Mouse (Mus musculus) NIH3T3 (cell line): ENCODE measurements around the gene Fpgs.

Experiments used
- DNase-seq: peaks from one replicate; pipeline ENCODE4 v3.0.0-alpha.2; 2012; ENCODE audit warnings: low read depth

Fpgs gene

DNA sequence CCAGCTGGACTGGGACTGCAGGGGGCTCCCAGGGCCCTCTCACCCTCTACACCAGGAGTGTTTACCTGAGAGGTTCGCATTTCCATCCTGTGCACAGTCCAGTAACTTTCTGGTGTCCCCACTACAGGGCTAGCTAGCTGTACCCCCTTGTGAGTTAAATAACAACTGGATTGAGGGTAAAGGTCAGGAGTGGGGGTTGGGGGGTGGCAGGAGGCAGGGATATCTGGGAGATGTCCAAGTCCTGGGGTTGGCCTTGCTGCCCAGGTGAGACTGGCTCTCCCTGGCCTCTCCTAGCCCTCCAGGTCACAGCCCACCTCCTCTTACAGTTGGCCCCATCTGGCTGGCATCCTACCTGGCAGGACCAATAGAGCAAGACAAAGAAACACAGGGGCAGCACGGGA, at the start of gene Fpgs:
Fpgs (minus strand) TSS at position 125 of the 401 bp plus-strand sequence.
- DNase-seq: no peak

DNA sequence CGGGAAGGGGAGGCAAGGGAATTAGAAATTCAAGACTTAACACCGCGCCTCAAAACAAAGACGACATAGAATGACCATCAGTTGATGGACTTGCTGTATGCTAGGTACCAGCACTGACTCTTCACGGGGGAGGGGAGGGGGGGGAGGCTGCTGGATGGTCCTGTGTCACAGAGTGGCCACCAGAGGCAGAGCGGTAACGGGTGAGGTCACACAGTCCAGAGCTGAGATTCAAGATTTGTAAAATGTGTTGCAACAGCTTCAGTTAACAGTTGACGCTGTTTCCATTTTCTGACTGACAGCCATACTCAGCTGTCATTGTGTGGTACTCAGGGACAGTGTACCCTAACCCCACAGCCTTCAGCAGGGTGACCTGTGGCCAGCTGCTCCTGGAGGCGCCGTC, 48.2 kb upstream of the Fpgs start:
- DNase-seq: no peak

DNA sequence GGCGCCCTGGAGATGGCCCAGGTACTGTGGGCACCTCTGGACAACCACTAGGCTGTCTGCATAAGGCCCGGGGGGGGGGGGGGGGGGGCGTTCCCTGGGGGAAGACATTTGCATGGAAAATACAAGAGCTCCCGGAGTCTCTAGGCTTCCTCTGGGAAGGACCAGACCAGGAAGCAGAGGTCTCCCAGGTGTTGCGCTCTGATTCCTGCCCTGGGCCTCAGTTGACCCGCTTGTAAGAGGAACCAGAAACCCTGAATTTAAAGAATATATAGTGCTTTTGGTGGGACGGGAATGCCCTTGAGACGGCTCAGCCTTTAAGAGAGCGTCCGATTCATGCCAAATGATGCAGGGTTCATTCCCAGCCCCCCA, 47.7 kb upstream of the Fpgs start:
- no peak for DNase-seq

DNA sequence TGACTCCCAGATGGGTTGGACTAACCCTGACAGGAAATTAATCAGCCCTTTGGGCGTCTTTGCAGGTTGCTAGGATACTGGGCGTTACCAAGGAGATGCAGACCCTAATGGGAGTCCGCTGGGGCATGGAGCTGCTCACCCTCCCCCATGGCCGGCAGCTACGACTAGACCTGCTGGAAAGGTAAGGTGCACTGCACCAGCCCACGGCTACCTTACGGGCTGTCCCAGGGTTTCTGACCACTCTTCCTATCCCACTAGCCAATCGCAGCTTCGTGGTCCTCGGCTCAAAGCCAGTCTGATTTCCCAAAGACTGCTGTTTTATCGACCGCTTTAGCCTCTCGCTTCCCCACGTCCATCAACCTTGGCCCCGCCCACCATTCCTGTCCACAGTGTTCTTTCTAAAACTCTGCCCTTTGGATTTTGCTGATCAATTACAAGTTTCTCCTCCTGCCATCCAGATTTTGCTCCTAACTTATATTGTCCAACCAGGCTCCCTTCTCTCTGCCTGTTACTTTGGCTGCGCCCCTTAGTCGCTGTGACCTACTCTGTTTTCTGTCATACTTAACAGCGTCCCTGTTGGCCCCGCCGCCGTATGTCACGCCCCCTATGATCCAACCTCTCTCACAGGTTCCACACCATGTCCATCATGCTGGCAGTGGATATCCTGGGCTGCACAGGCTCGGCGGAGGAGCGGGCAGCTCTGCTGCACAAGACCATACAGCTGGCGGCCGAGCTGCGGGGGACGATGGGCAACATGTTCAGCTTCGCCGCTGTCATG, 47.1 kb upstream of the Fpgs start:
- DNase-seq: no peak

DNA sequence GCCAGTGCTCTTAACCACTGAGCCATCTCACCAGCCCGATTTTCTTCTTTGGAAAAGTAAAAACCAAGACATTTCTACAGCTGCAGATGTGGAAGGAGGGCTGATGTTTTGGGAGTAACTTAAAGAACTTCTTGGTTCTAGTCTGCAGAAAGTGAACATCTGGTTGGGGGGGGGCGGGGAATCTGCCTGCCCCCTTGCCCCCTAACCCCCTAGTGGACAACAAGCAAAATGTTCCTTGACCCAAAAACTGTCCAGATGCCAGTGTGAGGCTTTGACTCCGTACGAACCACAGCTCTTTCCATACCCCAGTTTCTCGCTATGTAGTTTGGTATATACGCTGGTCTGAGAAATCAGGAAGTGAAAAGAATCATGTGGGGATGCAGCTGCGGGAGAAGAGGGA, 46.3 kb upstream of the Fpgs start:
- no peak for DNase-seq

DNA sequence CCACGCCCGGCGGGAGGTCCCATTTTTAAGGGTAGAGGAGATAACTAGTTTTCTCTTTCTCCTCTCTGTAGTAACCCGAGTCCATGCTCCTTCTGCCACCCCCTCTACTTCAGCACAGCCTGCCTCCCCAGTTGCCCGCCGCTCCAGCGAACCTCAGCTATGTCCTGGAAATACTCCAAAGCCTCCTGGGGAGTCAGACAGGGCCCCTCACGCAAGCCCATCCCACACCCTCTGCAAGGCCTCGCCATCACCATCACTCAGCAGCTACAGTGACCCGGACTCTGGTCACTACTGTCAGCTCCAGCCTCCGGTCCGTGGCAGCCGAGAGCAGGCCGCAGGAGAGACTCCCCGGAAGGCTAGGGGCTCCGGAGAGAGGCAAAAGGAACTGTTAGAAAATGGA, 45.1 kb upstream of the Fpgs start:
- no peak for DNase-seq

DNA sequence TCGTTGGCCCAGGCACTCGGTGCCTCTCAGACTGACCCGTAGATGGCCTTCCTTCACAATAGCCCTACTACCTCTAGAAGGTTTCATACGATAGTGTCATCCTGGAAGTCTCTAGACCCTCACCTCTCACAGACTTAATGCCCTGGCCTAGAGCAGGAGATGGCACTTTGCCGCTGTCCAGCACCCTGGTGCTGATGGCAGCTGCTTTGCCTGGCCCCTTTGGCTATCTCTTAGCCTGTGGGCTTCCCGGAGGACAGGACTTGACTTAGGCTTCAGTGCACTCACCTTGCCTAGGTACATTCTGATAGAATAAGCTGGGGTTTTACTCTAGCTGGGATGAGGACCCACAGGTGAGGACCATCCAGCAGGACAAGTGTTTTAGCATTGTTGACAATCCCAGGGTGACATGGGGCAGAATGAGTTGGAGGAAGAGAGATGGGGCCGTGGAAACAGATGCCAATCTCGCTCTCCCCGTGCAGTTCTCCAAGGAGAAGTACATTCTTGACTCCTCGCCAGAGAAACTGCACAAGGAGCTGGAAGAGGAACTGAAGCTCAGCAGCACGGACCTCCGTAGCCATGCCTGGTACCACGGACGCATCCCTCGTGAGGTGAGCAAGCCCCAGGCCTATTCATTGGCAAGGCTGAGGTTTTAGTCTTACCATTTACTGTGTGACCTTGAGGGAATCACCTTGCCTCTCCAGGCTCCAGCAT, 40.5 kb upstream of the Fpgs start:
- DNase-seq: peak; percentile 59

DNA sequence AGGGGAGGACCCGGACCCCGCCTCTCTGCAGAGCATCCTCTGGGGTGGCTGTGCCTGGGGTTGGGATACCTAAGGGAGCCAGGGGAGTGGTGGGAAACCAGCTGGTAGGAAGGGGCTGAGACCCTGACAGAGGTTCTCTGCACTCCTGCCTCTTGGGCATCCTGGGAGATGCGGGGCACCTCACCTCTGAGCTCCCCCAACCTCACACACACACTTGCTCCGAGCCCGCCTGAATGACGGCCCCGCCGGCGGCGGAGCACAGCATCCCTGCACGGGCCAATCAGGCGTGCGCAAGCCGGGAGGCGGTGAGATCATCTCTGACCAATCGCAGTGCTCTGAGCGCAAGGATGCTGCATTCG, 38.2 kb upstream of the Fpgs start:
- no peak for DNase-seq

DNA sequence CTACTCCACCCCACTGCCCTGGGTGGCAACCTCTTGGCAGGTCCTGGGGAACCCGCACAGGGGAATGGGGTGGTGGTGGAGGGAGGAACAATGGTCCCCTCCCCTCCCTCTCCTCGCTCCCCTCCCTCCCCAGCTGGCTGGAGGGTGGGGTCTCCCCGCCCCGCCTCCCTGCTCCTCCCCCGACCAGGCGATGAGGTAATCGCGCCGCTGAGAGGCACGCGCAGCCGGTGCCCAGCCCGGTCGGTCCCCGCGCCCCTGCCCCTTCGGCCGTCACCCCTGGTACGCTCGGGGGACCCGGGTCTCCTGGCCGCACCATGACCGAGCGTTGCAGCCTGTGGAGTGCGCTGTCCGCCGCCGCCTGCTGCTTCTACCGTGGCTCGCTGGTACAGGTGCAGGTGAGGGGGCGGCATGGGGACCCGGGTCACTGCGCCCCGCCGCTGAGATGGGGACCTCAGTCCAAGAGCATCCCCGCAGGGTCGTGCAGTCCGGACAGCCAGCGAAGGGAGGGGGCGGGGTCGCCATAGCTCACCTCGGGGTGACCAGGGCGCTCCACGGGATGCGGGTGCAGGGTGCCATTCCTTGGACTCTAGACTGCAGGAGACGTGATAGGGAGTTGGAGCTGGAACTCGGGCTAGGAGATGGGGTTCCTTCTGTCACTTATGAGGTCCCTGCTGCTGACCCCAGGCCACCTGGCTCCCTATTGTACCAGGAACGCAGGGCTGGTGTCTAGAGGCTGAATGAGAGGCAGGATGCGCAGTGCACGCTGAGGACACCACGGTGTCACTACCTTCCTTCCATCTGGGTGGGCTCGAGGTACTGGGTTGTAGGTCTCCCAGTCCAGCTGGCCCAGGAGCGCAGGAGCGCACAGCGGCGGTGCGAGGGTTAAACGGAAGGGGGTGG, 37.6 kb upstream of the Fpgs start:
- DNase-seq: no peak

DNA sequence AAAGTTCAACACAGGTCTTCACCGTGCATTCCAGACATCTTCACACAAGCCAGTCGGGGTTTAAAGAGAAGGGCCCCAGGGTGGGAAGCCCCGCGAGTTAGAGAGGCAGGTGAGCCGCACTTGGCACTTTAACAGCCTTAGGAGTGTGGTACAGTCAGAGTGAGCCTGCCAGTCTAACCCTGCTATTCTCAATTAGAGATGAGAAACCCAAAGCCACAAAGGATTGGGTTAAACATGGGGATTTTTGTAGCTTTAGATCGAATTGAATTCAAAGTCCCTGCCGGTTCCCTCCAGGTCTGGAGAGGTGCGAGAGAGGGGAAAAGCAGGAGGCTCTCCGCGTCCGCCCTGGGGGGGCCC, 36.9 kb upstream of the Fpgs start, which contains the start of gene 6330409D20Rik:
6330409D20Rik (minus strand) TSS at position 101 of the 357 bp plus-strand sequence.
- DNase-seq: no peak

DNA sequence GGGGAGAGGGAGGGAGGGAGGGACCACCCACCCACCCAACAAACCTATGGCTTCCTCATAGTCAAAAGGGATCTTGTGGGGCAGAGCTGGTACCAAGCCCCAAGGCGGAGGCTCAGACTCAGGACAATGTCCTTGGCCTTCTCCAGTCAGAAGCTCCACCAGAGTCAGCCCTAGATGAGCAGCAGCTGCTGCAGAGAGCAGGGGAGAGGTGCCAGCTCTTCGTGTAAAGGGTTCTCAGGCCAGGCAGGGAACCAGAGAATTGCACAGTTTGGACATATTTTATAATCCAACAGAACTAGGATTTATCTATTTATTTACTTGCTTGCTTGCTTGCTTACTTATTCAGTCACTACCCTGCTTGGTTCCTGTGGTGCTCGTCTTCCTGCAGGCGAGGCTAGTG, 35.4 kb upstream of the Fpgs start:
- DNase-seq: no peak

DNA sequence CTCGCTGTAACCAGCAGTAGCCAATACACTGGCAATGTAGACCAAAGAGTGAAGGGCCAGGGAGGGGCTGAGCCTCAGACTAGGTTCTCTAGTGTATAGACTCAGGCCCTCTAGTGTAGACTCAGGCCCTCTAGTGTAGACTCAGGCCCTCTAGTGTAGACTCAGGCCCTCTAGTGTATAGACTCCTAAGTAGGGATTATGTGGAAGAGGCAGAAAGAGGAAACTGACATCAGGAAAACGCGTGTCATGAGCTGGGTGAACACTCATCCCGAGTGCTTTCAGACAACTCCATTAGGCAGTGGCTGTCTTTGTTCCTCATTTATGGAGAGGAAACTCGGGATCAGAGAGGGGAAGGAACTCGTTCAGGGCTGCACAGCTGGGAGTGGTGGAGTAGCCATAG, 33.1 kb upstream of the Fpgs start:
- no peak for DNase-seq

DNA sequence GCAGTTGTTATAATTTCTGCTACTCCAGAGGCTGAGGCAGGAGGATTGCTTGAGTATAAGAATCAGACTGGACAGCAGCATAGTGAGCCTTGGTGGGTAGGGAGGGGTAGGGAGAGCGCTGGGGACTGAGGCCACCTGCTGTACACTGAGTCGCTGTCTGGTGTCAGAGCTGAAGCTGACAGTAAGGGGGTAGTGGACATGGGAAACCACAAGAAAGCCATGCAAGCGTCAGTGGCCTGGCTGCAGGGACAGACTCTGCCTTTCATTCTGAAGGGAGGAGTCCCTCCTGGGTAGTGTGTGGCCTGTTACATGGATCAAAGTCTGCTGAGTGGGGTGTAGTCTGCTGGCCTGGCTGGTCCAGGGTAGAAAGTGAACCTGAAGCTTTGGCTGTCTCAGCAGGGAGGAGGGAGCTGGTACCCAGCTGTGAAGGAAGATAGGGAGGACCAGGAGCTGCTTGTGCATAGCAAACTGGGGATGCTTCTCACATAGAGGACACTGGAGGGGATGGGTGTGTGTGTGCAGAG, 32.4 kb upstream of the Fpgs start:
- no peak for DNase-seq

DNA sequence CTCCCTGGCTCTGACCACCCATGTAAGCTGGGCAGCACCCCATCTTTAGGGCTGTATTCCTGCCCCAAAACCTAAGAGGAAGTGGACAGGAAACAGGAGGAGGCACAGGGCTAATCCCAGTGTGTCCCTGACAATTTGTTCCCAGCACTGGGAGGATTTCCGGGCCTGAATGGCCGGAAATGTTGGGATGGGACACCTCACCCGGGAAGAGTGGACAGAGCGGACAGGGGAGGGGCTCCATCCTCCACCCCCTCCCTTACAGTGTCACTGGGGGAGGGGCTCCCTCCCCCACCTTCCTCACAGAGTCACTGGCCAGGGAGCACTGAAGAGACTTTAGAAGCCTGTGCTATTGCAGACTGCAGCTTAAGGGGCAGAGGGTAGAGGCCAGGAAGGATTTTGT, 31.0 kb upstream of the Fpgs start:
- no peak for DNase-seq

DNA sequence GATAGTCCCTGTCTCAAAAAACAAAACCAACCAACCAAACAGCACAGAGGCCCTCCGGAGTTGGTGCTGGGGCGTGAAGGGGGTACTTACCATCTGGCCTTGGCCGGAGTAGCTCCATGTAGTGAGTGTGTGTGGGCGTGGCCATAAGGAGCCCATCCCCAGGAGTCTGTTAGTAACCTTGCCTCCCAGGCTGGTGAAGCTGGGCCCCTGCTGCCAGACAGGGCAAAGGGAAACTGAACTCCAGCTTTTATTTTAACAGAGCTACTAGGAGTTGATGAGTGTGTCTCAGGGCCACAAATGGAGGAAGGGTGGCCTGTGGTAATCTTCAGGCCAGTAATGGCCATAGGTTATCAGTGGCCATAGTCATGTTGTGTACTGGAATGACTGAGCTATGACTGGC, 30.5 kb upstream of the Fpgs start:
- DNase-seq: no peak

DNA sequence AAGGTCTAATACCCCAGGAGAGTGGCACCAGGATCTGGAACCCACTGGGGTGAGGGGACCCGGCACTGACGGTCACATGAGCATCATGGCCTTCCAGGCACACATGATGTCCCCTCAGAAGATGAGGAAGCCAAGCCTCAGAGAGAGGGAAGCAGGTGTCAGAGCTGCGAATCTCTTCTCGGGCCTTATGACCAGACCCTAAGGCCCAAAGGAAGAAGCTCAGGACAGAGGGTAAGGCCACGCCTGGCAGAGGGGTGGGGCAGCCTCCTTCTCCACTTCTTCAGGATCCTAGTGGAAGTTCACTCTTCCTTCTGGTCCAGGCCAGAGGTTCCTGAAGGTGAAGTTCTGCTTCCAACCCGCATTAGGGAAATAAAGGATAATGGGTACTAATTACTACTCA, 28.8 kb upstream of the Fpgs start:
- no peak for DNase-seq

DNA sequence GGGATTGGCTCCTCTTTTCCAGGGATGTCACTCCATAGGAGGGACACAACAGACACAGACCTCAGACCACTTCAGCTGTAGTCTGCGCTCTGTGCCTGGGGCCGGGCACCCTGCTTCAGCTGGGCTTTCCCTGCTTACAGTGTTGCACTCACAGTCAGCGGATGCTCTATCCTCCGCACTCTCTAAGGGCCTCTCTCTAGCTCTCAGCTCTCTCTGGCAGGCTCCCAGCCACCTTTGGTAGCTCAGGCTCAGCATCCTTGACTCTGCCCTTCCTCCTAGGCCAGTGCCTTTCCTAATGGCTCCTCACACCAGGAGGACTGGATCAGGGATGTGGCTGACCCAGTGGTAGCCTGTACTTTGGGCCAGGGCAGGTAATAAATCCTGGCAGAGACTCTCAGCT, 28.0 kb upstream of the Fpgs start:
- DNase-seq: no peak

DNA sequence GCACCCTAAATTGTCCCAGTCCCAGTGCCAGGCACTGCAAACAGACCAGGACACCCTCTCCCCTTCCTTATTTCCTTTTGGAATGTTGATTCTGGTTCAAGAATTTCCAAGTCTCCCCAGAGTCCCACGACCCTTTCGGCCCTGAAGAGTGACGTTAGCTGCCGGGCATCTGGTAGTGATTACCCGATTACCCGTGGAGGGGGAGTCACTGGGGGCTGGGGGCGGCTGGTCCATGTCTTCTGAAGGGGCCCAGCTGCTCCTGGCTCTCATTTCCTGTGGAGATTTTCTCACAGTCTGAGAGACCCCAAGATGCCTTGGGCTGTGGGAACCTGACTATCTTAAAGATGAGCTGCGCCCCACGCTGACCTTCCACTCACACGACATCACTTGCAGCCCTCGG, 26.9 kb upstream of the Fpgs start:
- DNase-seq: peak; percentile 62

DNA sequence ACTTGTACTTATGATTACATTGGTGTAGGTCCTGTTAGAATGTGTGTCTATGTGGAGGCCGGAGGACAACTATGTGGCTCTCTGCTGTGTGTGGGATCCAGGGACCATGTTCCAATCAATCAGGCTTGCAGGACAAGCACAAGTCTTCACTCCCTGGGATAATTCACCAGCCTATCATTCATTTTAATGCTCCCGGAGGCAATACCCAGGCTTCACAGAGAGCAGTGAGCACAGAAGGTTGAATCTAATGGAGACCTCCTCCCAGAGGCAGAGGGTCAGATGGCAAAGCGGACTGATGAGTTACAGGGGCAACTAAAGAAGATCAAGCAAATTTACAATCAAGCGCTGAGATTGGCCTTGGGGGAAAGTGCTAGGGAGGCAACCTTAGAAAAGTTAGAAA, 25.6 kb upstream of the Fpgs start:
- no peak for DNase-seq

DNA sequence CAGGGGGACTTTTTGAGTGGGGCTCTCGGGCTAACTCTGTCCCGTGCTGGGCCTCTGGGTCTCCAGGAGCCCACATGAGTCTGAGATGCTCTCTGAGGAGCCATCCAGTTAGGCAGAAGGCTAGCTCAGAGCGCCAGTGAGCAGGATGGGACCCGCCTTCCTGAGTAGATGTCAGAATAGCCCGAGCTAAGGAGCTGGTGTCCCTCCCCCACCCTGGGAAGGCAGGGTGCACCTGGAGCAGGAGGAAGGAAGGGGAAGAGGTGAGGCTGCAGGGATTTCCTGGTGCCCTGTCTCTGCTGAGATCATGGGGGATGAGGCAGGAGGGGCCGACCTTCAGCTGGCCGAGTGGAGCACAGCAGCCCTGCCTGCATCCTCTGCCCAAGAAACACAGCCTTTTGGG, 24.5 kb upstream of the Fpgs start:
- DNase-seq: no peak

DNA sequence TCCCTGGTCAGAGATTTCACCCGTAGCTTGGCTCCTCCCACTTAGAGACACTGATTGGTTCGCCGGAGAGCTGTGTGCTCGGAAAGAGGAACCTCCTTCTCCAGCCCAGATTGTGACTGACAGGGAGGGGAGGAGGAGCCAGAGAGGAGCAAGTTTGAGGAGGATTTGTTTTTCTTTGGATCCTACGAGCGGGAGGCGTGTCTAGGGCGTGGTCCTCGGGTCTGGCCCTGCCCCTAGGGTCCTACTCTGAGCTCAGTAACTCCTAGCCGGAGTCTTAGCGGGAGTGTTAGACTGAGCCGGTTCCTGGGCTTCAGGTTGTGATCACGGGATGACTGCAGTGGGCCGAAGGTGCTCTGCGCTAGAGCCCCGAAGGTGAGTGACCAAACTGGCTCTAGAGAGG, 23.5 kb upstream of the Fpgs start:
- DNase-seq: peak; percentile 96
